Mouse (Mus musculus) retina, postnatal 7 days (tissue): ENCODE results near the gene Mettl6.
"Not testable (repeated sequence)": the region's sequence is repeated elsewhere in the genome, so short reads cannot be mapped to it uniquely, and the experiment has no call there.

Experiments used
- DNase-seq: peaks from one replicate; pipeline ENCODE4 v3.0.0-alpha.2; 2012; ENCODE audit warnings: low read depth, low spot score

Gene Mettl6

DNA sequence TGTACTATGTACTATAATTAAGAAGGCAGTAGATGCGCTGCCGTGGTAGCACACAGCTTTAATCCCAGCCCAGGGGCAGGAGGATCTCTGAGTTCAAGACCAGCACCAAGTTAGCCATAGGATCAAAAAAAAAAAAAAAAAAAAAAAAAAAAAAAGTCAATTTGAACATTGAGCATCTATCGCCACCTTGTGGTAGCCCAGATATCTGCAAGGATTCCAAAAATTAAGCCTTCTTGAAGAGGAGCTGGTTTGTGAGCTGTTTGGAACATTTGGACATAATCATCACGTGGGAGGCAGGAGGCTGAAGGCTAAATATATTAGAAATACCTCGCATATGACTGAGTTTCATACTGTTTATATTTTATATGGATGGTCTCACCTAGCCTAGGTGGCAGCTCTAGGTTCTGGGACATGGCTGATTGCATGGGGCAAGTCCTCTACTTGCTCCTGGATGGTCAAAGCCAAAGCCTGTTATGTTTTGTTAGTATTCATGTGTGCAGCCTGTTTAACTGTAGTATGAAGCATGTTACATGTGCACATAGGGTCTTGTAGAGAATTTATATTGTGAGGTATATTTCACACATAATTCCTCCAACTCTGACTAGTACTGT, 22.3 kb downstream of the Mettl6 start:
- DNase-seq: peak; percentile 51

DNA sequence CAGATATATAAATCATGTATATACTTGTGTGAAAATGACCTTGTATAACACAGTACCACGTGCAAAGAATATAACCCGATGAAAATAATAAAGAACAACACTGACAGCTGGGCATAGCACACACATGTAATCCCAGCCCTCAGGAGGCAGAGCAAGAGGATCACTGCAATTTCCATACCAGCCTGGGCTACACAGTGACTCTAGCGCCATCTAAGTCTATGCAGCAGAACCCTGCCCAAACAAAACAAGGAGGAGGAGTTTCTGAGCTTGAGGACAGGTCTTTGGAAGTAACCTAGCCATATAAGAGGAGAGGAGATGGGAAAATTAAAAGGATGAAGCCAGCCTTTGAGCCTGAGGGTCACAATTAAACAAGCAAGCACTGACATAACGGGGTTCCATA, 25.1 kb downstream of the Mettl6 start:
- DNase-seq: no peak

DNA sequence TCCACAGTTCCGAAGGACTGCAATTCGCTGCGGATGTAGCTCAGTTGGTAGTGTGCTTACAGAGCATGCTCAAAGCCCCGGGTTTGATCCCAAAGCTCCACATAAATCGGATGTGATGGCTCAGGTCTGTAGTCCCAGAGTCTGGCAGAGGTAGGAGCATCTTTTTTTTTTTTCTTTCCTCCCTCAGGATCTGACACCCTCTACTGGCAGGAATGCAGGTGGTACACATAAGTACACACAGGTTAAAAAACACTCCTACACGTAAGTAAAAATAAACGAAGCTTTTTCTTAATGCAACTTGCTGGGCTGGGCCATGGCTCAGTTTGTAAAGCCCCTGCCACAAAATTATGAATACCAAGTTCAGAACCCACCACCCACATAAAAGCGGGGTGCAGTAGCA, 30.7 kb downstream of the Mettl6 start:
- no peak for DNase-seq

DNA sequence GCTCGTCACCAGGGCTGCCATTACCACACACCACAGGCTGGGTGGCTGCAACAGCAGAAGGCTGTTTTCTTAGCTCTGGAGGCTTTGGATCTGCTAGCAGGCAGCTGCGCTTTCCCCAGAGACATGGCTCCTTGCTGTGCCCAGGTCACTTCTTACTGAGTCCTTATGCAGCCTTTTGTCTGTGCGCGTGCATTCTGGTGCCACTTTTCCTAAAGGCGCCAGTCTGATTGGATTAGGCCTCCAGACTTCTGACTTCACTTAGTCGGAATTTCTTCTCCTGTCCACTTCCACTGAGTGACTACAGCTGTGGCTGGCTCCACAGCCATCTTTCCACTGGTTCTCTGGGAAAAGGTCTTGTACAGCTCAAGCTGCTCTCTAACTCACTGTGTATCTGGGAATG, 32.0 kb downstream of the Mettl6 start:
- no peak for DNase-seq

DNA sequence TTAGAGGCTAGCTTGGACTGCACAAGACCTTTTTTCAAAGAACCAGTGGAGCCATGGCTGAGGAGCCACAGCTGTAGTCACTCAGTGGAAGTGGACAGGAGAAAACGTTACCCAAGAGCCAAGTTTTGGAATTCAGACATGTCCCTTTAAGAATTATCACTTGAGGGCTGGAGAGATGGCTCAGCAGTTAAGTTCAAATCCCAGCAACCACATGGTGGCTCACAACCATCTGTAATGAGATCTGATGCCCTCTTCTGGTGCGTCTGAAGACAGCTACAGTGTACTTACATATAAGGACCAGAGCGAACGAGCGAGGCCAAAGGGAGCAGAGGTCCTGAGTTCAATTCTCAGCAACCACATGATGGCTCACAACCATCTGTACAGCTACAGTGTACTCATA, 32.6 kb downstream of the Mettl6 start:
- DNase-seq: not testable (repeated sequence)

DNA sequence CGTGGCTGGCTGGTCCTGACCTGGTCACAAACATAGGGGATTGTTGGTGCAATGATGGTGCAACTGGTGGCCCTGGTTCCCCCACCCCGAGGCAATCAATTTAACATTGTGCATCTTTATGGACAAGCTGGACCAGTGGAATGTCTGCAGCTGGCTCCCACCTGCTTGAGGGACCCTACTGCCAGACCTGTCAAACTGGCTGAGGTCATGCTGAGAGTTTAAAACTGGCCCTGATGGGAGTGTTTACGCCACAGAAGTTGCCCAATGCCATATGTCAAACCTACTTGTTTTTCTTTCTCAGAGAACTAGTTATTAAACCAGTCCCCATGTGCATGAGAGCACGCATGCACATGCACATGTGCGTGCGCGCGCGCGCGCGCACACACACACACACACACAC, 36.8 kb downstream of the Mettl6 start:
- DNase-seq: no peak

- DNase-seq: no peak
Measured at GRCm38 (mm10) chr14:31456064-31456721, 38.6 kb downstream of the Mettl6 start.

DNA sequence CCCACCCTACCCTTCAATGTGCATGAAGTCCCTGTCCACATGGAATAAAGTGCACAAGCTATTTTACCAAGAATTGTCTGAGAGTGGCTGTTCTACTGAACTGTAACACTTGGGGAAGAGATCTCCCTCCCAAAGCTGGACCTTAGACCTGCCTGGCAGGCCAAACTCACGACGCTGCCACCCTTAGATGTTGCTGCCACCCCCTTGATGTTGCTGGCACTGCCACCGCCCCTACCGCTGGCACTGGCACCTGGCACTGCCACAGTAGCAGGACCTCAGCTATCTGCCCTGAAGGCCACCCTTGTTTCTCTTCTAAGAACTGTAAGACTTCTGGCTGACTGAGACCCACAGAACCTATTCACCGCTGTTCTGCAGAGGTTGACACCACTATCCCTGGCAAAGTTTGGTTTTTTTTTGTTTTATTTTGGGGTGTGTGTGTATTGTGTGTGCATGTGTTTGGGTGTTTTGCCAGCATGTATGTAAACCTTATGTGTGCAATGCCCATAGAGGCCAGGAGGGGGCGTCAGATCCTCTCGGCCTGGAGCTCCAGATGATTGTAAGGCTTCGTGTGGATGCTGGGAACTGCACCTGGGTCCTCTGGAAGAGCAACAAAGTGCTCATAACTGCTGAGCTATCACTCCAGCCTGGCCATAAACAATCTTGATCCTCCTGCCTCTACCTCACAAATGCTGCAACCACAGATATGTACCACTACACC, 39.8 kb downstream of the Mettl6 start:
- no peak for DNase-seq

DNA sequence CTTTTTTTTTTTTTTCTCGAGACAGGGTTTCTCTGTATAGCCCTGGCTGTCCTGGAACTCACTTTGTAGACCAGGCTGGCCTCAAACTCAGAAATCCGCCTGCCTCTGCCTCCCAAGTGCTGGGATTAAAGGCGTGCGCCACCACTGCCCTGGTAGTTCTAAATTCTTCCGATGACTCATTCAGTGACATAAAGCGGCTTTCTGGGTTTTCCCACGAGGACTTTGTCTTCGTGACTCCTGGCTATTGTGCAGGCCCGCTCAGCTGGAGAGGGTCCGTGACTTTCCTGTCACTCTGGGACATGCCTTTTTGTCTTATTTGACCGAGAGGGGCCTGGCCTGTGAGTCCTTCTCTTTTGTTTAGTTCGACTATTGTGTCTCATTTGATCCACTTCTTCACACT, 40.9 kb downstream of the Mettl6 start:
- DNase-seq: not testable (repeated sequence)

DNA sequence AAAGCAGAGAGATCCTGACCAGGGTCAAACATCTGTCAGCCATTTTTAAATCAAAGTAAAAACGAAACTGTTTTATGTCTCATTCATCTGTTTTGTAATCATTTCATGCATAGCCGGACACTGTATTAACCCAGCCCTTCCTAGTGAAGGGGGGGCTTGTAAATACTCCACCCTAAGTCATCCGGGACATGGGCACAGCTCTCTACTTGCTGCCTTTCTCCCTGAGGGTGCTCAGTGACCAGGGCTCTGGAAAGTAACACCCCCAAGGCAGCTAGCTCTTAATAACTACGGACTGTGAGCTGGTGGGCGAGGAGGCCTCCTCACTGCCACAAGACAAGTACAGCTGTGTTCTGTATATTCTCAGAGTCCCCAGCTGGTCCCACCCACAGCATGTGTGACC, 45.8 kb downstream of the Mettl6 start:
- no peak for DNase-seq

- DNase-seq: no peak
Measured at GRCm38 (mm10) chr14:31443616-31444015, 51.2 kb downstream of the Mettl6 start.

GRCm38 (mm10) chr14:31440725-31441124, 54.1 kb downstream of the Mettl6 start:
- no peak for DNase-seq

DNA sequence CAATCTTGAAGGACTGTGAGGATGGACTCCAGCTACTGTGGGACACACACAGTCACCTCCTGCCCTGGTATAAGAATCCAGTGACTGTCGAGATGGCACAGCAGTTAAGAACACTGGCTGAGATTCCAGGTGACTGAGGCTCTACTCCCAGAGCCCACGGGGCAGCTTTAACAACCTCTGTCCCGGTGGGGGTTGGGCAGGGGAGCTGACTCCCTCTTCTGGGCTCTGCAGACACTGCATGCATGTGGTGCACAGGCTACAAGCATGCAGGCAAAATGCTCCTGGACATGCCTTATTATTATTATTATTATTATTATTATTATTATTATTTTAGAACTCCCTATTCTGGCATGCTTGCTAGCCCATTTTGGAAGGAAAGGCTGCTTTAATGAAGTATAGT, 54.6 kb downstream of the Mettl6 start:
- DNase-seq: no peak

- no peak for DNase-seq
Measured at GRCm38 (mm10) chr14:31439279-31439678, 55.6 kb downstream of the Mettl6 start.

- peak; percentile 45 for DNase-seq
Measured at GRCm38 (mm10) chr14:31437826-31438529, 56.9 kb downstream of the Mettl6 start.

DNA sequence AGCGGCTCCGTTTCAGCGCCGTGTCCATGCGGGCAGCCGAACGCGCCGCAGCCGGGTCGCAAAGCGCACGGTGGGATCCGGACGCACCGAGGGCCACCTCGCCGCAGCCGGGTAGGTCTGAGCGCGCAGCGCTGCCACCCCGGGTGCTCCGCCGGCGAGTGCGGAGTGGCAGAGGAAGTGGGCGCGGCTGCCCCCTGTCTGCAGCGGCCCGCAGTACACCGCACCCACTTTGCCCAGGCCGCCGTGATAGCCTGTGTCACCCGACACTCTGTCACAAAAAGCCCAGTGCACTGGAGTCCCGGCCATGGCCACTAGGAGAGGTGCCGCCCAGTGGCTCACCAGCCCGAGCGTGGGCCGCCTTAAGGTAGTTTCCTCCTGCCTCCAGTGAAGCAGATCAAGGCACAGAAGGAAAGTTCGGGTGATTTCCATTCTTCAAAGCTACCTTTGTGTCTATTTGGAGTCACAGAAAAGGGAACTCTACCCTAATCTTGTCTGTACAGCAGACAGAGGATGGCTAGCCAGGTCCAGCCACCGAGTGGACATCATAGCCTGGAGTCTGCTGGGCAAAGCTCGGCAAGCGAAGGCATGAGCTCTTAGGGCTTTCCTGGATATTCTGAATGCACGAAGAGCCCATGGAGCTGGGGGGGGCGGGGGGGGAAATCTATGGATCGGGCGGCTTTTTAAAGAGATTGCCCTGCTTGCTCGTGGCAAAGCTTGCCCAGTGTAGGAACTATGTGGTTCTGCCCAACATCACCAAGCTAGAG, 58.7 kb downstream of the Mettl6 start, which contains the start of gene Sh3bp5:
Sh3bp5 (minus strand) TSS at position 149 of the 764 bp plus-strand sequence.
- peak; percentile 80 for DNase-seq

DNA sequence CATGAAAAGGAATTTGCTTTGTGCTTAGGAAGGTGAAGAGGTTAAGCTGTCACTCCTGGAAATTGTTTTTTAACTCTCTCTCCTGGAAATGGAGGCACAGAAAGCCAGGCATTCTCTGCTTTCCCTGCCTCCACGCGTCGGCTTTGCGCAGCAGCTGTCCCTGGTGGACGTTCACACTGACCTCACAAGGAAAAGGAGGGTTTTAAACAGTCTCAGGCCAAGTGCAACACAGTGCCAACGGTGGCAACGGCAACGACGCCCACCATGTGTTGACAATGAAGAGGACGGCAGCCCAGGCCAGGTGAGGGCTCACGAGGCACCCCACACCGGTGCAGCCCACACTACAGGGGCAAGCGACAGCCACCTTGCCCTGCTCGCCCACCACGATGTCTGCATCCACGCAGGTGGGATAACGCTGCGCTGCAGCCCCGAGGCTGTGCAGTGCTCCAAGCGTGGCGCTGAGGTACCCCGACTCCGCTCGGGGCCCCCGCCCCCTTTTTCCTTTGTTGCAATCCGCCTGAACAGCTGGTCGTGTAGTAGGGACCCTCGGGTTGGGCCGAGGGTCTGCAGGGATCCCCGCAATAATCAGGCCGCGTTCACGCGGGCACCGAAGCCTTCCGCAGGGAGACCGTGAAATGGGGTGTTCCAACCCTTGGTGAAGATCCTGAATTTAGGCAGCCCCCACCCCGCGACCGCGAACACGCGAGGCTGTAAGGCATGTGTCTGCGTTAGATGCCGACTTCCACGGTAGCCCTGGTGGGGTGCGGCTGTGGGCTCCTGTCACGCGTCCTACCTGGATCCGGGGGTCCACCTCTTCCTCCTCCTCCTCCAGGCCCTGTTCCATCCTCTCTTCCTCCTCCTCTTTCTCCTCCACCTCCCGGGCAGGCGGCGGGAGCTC, 59.6 kb downstream of the Mettl6 start:
- peak; percentile 6 for DNase-seq

DNA sequence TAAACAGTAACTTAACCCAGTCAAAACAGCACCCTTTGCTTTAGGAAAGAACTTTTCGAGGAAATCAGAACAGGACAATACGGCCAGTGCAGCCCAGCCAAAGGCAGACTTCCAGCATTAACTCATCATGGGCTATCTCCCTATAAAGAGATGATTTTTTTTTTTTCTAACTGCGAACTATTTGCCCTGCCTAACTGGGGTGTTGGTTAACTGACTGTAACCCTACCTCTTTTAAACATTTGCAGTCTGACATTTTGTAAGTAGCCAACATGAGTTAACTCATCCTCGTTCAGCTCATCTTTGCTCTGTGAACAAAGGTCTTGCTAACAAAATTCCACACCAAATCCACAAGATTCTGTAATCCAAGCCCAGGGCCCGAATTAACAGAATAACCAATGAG, 60.4 kb downstream of the Mettl6 start:
- no peak for DNase-seq

DNA sequence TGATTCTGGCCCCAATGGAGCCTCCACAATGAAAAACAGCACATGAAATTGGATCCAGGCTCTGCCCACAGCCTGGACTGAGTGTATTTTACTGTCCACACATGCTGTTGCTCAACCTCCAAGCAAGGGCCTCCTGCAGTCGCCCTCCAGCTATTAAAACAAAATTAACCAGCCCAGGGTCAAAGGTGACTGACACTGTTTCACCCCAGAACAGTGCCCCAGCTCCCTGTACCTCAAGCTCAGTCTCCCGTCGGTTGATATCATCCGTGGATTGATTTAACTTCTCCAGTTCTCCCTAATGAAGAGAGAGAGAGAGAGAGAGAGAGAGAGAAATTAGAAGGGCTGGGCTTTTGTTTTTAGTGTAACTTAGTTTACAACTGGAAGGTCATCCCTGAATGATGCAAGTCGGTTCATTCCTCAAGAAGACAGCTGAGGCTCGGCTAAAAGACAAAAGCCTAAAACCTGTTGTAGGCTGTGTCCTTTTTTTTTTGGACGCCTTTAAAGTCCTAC, 60.9 kb downstream of the Mettl6 start:
- DNase-seq: no peak

GRCm38 (mm10) chr14:31433126-31433525, 61.7 kb downstream of the Mettl6 start:
- DNase-seq: no peak
